Mouse (Mus musculus): ENCODE measurements at regions not wholly inside any gene's neighbourhood (a gene's known extent, or its start where the extent isn't known, plus 50 kb on each side); places are given as distances from the start of the nearest gene placed in this dataset.
"Not testable (repeated sequence)": the region's sequence is repeated elsewhere in the genome, so short reads cannot be mapped to it uniquely, and the experiment has no call there.

DNA sequence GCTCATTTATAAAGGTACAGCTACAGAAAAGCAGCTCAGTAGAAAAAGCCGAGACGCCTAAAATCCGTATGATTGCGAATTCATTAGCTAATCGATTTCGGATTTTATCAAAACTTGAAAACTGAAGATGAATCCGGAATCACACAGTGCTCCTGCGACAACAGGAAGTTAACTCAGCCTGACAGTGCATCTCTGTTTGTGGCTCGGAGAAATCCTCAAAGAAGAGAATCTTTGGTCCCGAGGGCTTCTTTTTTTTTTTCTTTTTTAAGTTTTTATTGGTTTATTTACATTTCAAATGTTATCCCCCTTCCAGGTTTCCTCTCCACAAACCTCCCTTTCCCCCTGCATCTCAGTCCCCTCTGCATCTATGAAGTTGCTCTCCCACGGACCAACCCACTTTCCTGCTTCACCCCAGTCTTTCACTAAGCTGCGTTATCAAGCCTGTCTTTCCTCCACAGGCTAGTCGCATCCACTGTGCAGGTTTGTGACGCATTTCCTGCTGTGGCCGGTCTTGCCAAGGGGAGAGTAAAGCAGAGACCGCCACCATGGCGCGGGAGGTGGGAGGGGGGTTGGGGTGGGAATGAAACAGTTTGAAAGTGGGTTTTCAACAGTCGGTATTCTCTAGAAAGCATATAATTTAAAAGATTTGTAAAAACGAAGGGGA, 593.4 kb upstream of the Snrpn start:
- H3K9ac ChIP-seq (ENCODE audit: low read depth, low read length); H3K4me3 ChIP-seq (ENCODE audit: low read depth, low read length); H3K27me3 ChIP-seq (replicated peaks; ENCODE audit: control insufficient read depth, insufficient read depth, low read length); H3K27ac ChIP-seq (ENCODE audit: low read depth, low read length); H3K36me3 ChIP-seq (ENCODE audit: control insufficient read depth, insufficient read depth, low read length); ATAC-seq (replicated peaks; ENCODE audit: low FRiP score); H3K9me3 ChIP-seq (ENCODE audit: control insufficient read depth, low read length); DNase-seq (ENCODE audit: low spot score); H3K4me1 ChIP-seq (replicated peaks; ENCODE audit: control insufficient read depth, insufficient read depth, low read length): not testable (repeated sequence)
- 49% methylated on average over 20 of the region's 20 CpGs for WGBS
- H3K4me2 ChIP-seq, result 0 out of 2 replicates have a peak overlapping the region, but pooled peaks have one; percentile 7

DNA sequence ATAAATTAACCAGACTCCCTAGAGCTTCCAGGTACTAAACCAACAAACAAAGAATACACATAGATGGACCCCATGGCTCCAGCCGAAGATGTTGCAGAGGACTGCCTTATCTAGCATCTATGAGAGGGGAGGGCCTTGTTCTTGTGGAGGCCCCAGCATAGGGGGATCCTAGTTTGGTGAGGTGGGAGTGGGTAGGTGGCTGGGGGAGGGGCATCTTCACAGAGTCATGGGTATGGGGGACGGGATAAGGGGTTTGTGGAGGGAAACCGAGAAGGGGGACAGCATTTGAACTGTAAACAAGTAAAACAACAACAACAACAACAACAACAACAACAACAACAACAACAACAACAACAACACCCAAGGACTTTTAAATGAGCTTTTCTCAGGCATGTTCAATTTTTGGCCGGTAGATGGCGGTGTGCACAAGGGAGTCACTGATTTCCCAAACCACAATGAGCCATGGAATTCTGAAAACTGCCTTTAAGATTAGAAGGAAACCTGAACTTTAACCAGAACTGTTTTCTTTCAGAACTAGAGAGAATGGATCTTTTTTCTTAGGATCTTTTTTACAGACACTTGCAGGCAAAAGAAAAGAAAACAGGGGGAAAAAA, 588.2 kb upstream of the Snrpn start:
- not testable (repeated sequence) for H3K4me2 ChIP-seq; H3K27me3 ChIP-seq (replicated peaks; ENCODE audit: control insufficient read depth, insufficient read depth, low read length); H3K9me3 ChIP-seq (ENCODE audit: control insufficient read depth, low read length); H3K27ac ChIP-seq (ENCODE audit: low read depth, low read length); H3K4me3 ChIP-seq (ENCODE audit: low read depth, low read length); DNase-seq (ENCODE audit: low spot score); H3K36me3 ChIP-seq (ENCODE audit: control insufficient read depth, insufficient read depth, low read length); H3K9ac ChIP-seq (ENCODE audit: low read depth, low read length); H3K4me1 ChIP-seq (replicated peaks; ENCODE audit: control insufficient read depth, insufficient read depth, low read length)
- WGBS, result 9% methylated on average over 5 of the region's 5 CpGs
- 0 out of 2 replicates have a peak, but pooled peaks have one; percentile 36 for ATAC-seq (replicated peaks; ENCODE audit: low FRiP score)
